Mouse (Mus musculus) megakaryocyte-erythroid progenitor cell, adult 5-6 weeks (primary cell): ENCODE results near the gene Tulp2. TPM values are rescaled to one million over a fixed set of nuclear protein-coding genes. Genes with fewer than 3 reads are reported as not detected.

ENCODE experiments used
- ATAC-seq: replicated peaks from 2 replicates; pipeline ENCODE4 v1.8.0; 2016; ENCODE audit warnings: mild to moderate bottlenecking, inconsistent platforms; ENCODE audit not compliant: severe bottlenecking, poor library complexity, low FRiP score, low TSS enrichment
- total RNA-seq, 2 experiments: library from RNA; stranded (forward) in 1 of 2; stranded (reverse) in 1 of 2; fragments of 200-1000, 215-1000 nt in 1 of 2; fragments of >200 nt in 1 of 2; fragmentation: Nextera tagmentation in 1 of 2; gene quantifications; 2 replicates each; pipeline ENCODE4 v1.2.3; 2014 to 2017

The Tulp2 gene
- total RNA-seq (2014; fragmentation: Nextera tagmentation) (0.42 TPM in 1 of 2 replicates, not detected in the other), total RNA-seq (2017) (0.19 TPM in 1 of 2 replicates, not detected in the other)

DNA sequence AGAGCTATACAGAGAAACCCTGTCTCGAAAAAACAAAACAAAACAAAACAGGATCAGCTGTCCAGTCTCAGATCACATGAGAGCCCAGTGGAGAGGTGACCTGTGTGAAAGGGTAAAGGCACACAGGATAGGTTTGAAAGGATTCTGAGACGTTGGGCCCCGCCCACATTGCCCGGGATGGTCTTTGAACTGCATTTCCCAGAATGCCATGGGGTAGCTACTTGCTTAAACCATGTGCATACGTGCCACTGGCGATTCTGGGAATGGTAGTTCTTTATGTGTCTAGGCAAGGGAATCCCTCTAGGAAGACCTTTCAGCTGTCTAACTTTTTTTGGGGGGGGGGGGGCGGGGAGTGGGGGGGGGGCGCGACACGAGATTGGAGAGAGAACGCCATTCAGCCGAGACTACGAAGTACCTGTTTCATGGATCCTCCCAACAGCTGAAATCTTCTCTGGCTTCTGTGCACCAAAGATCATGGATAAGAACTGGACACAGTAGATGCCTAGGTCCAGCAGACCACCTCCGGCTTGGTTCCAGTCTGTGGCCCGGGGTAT, at the start of gene Tulp2:
Gene Tulp2, plus strand, starts transcription at position 504 of the 554 bp plus-strand sequence.
- peak; percentile 79 for ATAC-seq

GRCm38 (mm10) chr7:45433835-45434202, 47.9 kb upstream of the Tulp2 start:
- ATAC-seq, result no peak

DNA sequence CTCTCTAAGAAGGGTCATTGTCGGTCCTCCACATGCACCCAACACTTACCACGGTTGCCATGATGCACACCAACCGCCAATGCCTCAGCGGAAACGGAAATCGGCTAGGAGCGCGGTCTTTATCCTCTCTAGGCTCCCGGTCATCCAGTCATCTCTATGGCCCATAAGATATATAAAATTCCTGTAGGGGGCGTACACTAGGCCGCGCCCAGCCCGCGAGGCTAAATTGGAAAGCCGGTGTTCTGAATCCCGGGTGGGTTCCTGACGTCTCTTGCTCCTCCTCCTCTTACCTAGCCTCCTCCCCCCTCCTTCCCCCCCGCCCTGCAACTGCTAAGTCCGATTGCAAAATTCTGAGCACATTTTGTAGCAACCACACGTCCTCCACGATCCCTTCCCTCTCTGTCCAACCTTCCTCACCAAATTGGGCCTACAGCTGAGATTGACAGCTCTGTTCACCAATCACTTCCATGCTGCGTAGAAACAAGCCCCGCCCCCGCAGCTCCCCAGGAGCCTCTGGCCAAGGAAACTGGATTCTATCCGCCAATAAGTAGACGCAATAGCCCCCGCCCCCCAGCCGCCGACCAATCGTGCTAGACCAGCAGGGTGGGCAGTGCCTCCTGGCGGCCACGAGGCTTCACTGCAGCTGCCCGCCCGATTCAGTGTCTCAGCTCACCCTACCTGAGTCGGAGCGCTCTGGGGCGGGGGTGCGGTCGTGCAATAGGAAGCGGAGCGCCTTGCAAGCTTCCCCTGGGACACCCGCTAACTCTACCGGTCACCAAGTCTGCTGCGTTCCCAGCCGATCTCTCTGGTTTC, 47.3 kb upstream of the Tulp2 start, which contains the start of gene Gys1:
Gene Gys1, plus strand, starts transcription at position 642 of the 813 bp plus-strand sequence.
- ATAC-seq, result peak; percentile 88

DNA sequence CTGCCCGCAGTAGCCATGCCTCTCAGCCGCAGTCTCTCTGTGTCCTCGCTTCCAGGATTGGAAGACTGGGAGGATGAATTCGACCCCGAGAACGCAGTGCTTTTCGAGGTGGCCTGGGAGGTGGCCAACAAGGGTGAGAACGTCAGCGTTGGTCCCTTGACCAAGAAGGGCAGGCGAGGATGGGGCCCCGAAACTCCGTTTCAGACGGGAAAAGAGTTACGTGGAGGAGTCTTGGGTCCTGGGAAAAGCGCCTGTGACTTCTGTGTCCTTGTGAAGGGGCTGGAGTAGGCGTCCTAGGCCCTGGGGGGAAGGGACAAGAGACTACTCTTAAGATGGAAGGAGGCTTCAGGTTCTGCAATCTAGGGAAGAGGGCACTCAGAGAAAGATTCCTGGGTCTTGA, 46.6 kb upstream of the Tulp2 start:
- ATAC-seq, result no peak

DNA sequence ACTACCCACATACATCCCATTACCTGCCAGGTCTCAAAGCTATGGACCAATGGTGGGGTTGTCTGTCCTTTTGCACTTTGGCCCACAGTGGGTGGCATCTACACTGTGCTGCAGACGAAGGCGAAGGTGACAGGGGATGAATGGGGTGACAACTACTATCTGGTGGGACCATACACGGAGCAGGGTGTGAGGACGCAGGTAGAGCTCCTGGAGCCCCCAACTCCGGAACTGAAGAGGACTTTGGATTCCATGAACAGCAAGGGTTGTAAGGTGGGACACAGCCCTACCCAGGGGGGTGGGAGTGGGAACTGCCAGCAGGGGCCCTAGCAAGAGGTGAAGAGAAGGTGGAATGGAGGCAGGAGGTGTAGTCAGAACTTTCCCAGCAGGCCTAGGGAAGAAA, 45.2 kb upstream of the Tulp2 start:
- no peak for ATAC-seq

GRCm38 (mm10) chr7:45437046-45437445, 44.6 kb upstream of the Tulp2 start:
- no peak for ATAC-seq

DNA sequence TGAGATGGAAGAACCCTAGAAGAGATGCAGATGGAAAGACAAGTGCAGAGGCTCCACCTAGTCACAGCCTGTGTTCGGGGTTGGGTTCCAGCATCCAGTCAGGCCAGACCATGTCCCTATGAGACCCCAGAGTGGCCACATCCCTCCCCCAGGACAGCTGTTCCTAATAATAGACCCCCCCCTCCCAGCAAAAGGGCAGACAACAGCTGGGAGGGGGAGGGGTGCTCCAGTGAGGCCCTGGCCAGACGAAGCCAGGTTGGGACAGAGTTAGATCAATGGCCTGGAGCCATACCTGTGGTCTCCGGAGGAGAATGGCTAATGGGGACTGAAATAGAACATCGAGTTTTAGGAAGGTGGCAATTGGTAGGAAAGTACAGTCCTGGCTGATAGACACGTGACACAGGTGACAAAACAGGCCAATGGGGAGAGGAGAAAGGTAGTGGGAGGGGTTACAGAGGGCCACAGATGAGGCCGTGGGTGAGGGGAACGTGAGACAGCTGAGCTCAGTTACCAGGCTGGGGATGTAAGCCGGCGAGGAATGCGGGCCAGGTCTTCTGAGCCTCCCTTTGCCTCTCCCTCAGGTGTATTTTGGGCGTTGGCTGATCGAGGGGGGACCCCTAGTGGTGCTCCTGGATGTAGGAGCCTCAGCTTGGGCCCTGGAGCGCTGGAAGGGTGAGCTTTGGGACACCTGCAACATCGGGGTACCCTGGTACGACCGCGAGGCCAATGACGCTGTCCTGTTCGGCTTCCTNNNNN, 44.0 kb upstream of the Tulp2 start, which contains the start of gene Ruvbl2:
Gene Ruvbl2, minus strand, starts transcription at position 576 of the 756 bp plus-strand sequence.
- no peak for ATAC-seq

DNA sequence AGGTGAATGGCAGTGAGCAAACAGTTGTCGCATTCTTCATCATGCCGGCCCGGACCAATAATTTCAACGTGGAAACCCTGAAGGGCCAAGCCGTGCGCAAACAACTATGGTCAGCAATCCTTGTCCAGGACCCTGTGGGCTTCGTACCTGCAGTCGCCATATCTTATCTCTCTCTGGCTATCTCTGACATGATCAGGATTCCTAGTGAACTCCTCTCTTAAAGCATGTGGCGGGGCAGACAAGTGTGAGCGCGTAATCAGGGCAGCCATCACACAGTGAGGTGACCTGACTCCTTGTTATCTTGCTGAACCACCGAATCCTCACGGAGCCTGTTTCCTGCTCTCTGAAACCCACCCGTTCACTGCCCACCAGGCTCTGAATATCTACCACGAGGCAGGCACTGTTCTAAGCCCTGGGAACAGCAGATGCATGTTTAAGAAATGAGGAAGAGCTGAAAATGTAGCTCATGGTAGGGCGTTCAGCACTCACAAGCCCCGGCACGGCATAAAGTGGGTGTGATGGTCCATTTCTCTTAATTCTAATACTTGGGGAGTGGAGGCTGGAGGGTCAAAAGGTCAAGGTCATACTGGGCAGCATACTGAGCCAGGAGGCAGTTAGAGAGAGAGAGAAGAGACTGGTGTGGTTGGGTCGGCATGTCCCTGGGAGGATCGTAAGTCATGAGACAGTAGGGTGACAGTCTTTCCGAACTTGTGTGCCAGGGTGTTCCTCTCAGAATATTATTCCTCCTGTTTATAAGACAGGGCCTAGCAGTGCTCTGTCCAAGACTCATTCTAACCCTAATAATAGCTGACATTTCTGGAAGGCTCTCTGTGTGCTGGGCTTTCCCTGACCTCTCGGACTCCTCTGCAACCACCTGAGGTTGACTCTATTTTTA, 37.9 kb upstream of the Tulp2 start:
- ATAC-seq, result 0 out of 2 replicates have a peak, but pooled peaks have one; percentile 13

DNA sequence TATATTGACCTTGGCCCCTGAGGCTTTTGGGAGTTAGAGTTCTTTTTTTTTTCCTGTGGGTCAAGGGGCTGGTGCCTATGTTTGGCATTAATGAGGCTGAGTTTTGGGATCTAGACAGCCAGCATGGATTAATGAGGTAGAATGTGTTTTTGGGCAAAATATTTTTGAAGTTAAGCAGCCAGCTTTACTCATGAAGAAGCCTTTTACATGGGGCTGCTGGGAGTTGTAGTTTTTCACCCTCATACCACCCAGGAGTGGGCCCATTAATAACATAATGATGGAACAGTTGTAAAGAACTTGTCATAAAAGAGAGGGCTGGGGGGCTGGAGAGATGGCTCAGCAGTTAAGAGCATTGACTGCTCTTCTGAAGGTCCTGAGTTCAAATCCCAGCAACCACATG, 35.1 kb upstream of the Tulp2 start:
- ATAC-seq, result no peak

DNA sequence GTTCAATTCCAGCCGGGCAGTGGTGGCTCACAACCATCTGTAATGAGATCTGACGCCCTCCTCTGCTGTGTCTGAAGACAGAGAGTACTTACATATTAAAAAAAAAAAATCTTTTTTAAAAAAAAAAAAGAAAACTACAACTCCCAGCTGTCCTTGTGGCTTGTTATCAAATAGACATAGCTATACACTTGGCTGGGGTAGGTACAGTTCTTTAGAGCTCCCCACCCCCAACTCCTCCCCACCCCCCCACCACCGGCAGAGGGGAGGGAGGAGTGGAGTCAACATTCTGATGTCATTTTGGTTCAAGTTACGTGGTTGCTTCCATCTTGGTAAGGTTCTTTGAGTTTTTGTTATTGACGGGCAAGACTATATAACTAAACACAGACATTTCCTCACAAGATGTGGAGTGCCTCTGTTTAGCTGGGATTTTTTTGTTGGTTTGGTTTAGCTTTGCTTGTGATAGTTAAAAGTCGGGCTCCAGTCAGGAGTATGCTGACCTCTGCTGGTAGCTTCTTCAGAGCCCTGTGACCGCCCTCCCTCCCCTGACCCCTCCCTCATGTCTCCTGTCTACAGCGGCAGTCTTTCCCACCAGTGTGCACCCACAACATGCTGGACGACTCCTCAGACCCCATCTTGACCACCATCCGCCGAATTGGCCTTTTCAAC, 34.2 kb upstream of the Tulp2 start:
- peak; percentile 57 for ATAC-seq

DNA sequence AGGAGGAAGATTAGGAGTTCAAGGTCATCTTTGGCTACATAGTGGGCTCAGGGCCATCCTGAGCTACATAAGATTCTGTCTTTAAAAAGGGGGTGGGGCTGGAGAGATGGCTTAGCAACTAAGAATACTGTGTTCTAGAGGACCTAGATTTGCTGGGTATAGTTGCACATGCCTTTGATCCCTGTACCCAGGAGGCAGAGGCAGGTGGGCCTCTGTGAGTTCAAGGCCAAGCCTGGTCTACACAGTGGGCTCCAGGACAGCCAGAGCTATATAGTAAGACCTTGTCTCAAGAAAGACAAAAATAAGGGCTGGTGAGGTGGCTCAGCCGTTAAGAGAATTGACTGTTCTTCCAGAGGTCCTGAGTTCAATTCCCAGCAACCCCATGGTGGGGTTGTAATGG, 31.7 kb upstream of the Tulp2 start:
- ATAC-seq, result no peak

DNA sequence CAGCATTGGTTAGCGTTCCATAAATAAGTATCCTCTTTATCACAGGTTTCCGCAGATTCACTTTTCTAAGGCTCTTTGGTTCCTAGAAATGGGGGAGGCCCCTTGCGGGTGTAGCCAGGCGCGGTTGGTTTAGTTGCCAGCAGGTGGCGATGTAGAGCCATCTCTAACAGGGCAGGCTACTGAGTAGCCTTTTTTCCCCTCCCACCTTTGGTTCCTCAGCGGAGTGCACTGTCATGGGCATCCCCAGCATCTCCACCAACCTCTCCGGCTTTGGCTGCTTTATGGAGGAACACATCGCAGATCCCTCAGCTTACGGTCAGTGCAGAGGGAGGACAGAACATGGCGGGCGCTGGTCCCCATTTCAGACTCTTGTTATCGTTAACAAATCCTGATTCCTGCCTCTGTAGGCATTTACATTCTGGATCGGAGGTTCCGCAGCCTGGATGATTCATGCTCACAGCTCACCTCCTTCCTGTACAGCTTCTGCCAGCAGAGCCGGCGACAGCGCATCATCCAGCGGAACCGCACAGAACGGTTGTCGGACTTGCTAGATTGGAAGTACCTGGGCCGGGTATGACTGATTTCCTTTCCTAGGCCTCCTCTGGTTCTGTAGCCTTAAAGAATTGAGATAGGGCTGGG, 30.2 kb upstream of the Tulp2 start:
- peak; percentile 77 for ATAC-seq

GRCm38 (mm10) chr7:45454971-45455370, 26.7 kb upstream of the Tulp2 start:
- ATAC-seq, result no peak

GRCm38 (mm10) chr7:45455932-45456696, 25.6 kb upstream of the Tulp2 start:
- no peak for ATAC-seq

DNA sequence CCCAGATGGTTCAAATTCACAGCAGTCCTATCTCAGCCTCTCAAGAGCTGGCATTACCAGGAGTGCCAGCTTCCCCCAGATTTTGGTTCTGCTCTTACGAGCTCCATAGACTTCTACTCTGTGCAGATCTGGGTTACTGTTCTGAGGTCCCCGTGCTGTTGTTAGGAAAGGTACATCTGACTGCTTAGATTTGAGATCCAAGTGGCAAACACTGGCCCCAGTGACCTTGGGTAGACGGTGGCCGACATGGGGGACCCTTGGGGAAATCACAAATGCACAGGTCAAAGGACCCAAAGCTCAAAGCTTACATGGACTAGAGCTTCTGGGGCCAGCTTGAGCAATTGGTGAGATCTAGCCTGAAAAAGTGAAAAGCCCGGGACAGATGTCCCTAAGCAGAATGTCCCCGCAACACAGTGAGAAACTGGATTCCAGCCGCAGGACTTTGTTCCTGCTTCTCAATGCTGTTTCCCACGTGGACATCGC, 24.9 kb upstream of the Tulp2 start:
- no peak for ATAC-seq

GRCm38 (mm10) chr7:45457204-45458060, 24.2 kb upstream of the Tulp2 start:
- no peak for ATAC-seq
